Mouse (Mus musculus) urinary bladder, postnatal 36 days (tissue): ENCODE results near the gene Tmem91.

Experiments used
- DNase-seq, 2 experiments: peaks; one replicate each; pipeline ENCODE4 v3.0.0; 2022; ENCODE audit warnings: low spot score in 2 of 2, mixed read lengths in 1 of 2

Tmem91 gene

GRCm38 (mm10) chr7:25626509-25627430, 48.2 kb downstream of the Tmem91 start, which contains the start of gene B3gnt8:
Gene B3gnt8, plus strand, starts transcription at chr7:25626654.
- peak; percentile 54 to 74 for DNase-seq

- DNase-seq = no peak
Measured at GRCm38 (mm10) chr7:25625594-25626250, 49.2 kb downstream of the Tmem91 start.

- DNase-seq = no peak
Measured at GRCm38 (mm10) chr7:25624851-25625250, 50.1 kb downstream of the Tmem91 start.

GRCm38 (mm10) chr7:25623857-25624370, 51.1 kb downstream of the Tmem91 start:
- DNase-seq = no peak

GRCm38 (mm10) chr7:25620751-25621150, 54.2 kb downstream of the Tmem91 start:
- DNase-seq = no peak

GRCm38 (mm10) chr7:25620101-25620500, 54.9 kb downstream of the Tmem91 start:
- no peak for DNase-seq

GRCm38 (mm10) chr7:25619722-25619991, 55.3 kb downstream of the Tmem91 start:
- no peak for DNase-seq
